ENCODE assay signal across 29 mouse cellular contexts in genomic region chr7:50925012-50925398, GRCm38 (mm10).
A peak's percentile ranks its signal among the peaks of the same experiment; 100 is the strongest.
DNase-seq lines count a peak whose midpoint lies in the region; ATAC-seq lines count a peak whose summit lies in the region.
"Had no signal": no experiment of that assay in that cellular context is flagged by ENCODE, and none has a peak within 500 bp of the region (broad histone marks: within the 10 kb centered on the region; RNA-seq: fewer than 3 reads in every experiment).

No protein-coding gene starts in this region.

- 0 out of 2 replicates have a peak, but pooled peaks cover 3% of the 10 kb centered on the region for H3K9me3 ChIP-seq in heart, embryonic 12.5 days (replicated peaks)
- H3K9me3 ChIP-seq in neural tube, embryonic 11.5 days (ENCODE audit: control insufficient read depth, low read length): no peaks in the 10 kb centered on the region
- no peaks in the 10 kb centered on the region for H3K9me3 ChIP-seq in forebrain, embryonic 14.5 days (replicated peaks; ENCODE audit: control insufficient read depth, low read length)
- no peaks in the 10 kb centered on the region for H3K9me3 ChIP-seq in midbrain, embryonic 15.5 days
- H3K9me3 ChIP-seq in liver, embryonic 11.5 days (ENCODE audit: control insufficient read depth, low read length): 0 out of 2 replicates have a peak, but pooled peaks cover 4% of the 10 kb centered on the region
- H3K9me3 ChIP-seq: embryonic facial prominence, embryonic 13.5 days; heart, embryonic 10.5 days; hindbrain, embryonic 15.5 days; kidney, embryonic 15.5 days had no signal

- H3K4me2 ChIP-seq in heart, embryonic 12.5 days: no peak overlapping the region
- H3K4me2 ChIP-seq in neural tube, embryonic 11.5 days (ENCODE audit: low read depth): no peak overlapping the region
- H3K4me2 ChIP-seq in forebrain, embryonic 14.5 days (ENCODE audit: low read length): no peak overlapping the region
- H3K4me2 ChIP-seq in midbrain, embryonic 15.5 days: no peak overlapping the region
- no peak overlapping the region for H3K4me2 ChIP-seq in liver, embryonic 11.5 days
- H3K4me2 ChIP-seq: embryonic facial prominence, embryonic 13.5 days; hindbrain, embryonic 15.5 days; kidney, embryonic 15.5 days; liver, embryonic 13.5 days had no signal

- no peak for ATAC-seq in heart, embryonic 12.5 days (ENCODE audit: insufficient number of reproducible peaks, low FRiP score)
- ATAC-seq in neural tube, embryonic 11.5 days (ENCODE audit: insufficient read depth, low FRiP score, low TSS enrichment): peak; percentile 33; the same call in 1 of the 2 replicates
- peak; percentile 37; the same call in 1 of the 2 replicates for ATAC-seq in forebrain, embryonic 14.5 days
- ATAC-seq in midbrain, embryonic 15.5 days (replicated peaks): peak; percentile 70
- ATAC-seq in liver, embryonic 11.5 days (replicated peaks; ENCODE audit: low FRiP score): no peak
- ATAC-seq: CD4-positive, CD25-positive, alpha-beta regulatory T cell, adult 4 months; lung, postnatal 0 days had no signal

- H3K27me3 ChIP-seq in heart, embryonic 12.5 days (replicated peaks): no peaks in the 10 kb centered on the region
- H3K27me3 ChIP-seq in neural tube, embryonic 11.5 days (ENCODE audit: control insufficient read depth, insufficient read depth, low read length): no peaks in the 10 kb centered on the region
- H3K27me3 ChIP-seq in forebrain, embryonic 14.5 days (replicated peaks; ENCODE audit: control insufficient read depth, insufficient read depth, low read length): no peaks in the 10 kb centered on the region
- no peaks in the 10 kb centered on the region for H3K27me3 ChIP-seq in midbrain, embryonic 15.5 days (replicated peaks)
- no peaks in the 10 kb centered on the region for H3K27me3 ChIP-seq in liver, embryonic 11.5 days (replicated peaks; ENCODE audit: control insufficient read depth, insufficient read depth, low read length)
- H3K27me3 ChIP-seq: embryonic facial prominence, embryonic 13.5 days; hindbrain, embryonic 15.5 days; kidney, embryonic 15.5 days; liver, embryonic 13.5 days had no signal

- H3K27ac ChIP-seq in heart, embryonic 12.5 days (ENCODE audit: poor library complexity, severe bottlenecking): no peak overlapping the region
- no peak overlapping the region for H3K27ac ChIP-seq in neural tube, embryonic 11.5 days (ENCODE audit: low read depth, low read length)
- H3K27ac ChIP-seq in forebrain, embryonic 14.5 days (ENCODE audit: low read depth, low read length): no peak overlapping the region
- no peak overlapping the region for H3K27ac ChIP-seq in midbrain, embryonic 15.5 days
- H3K27ac ChIP-seq in liver, embryonic 11.5 days (ENCODE audit: low read depth, low read length): no peak overlapping the region
- H3K27ac ChIP-seq: embryonic facial prominence, embryonic 13.5 days; heart, embryonic 10.5 days; hindbrain, embryonic 15.5 days; kidney, embryonic 15.5 days; liver, embryonic 13.5 days had no signal

- H3K4me3 ChIP-seq in heart, embryonic 12.5 days: no peak overlapping the region
- H3K4me3 ChIP-seq in neural tube, embryonic 11.5 days (ENCODE audit: low read depth, low read length): no peak overlapping the region
- H3K4me3 ChIP-seq in forebrain, embryonic 14.5 days (ENCODE audit: low read depth, low read length): no peak overlapping the region
- no peak overlapping the region for H3K4me3 ChIP-seq in midbrain, embryonic 15.5 days
- no peak overlapping the region for H3K4me3 ChIP-seq in liver, embryonic 11.5 days (ENCODE audit: low read depth, low read length)
- H3K4me3 ChIP-seq: embryonic facial prominence, embryonic 13.5 days; heart, embryonic 10.5 days; hindbrain, embryonic 15.5 days; kidney, embryonic 15.5 days; liver, embryonic 13.5 days; myocyte had no signal

- 67% methylated on average over 4 of the region's 4 CpGs for WGBS in heart, embryonic 12.5 days
- 68% methylated on average over 4 of the region's 4 CpGs for WGBS in neural tube, embryonic 11.5 days
- 58% methylated on average over 4 of the region's 4 CpGs for WGBS in forebrain, embryonic 14.5 days
- 48% methylated on average over 4 of the region's 4 CpGs for WGBS in midbrain, embryonic 15.5 days
- 79% methylated on average over 4 of the region's 4 CpGs for WGBS in liver, embryonic 11.5 days

- no peaks in the 10 kb centered on the region for H3K36me3 ChIP-seq in heart, embryonic 12.5 days
- H3K36me3 ChIP-seq in neural tube, embryonic 11.5 days (ENCODE audit: control insufficient read depth, insufficient read depth, low read length): no peaks in the 10 kb centered on the region
- no peaks in the 10 kb centered on the region for H3K36me3 ChIP-seq in forebrain, embryonic 14.5 days (ENCODE audit: control insufficient read depth, insufficient read depth, low read length)
- H3K36me3 ChIP-seq in midbrain, embryonic 15.5 days (replicated peaks): no peaks in the 10 kb centered on the region
- H3K36me3 ChIP-seq in liver, embryonic 11.5 days (ENCODE audit: control insufficient read depth, insufficient read depth, low read length): no peaks in the 10 kb centered on the region
- H3K36me3 ChIP-seq: embryonic facial prominence, embryonic 13.5 days; heart, embryonic 10.5 days; hindbrain, embryonic 15.5 days; kidney, embryonic 15.5 days; liver, embryonic 13.5 days had no signal

- no peaks in the 10 kb centered on the region for H3K4me1 ChIP-seq in heart, embryonic 12.5 days (replicated peaks)
- H3K4me1 ChIP-seq in neural tube, embryonic 11.5 days (ENCODE audit: control insufficient read depth, insufficient read depth, low read length): no peaks in the 10 kb centered on the region
- H3K4me1 ChIP-seq in forebrain, embryonic 14.5 days (ENCODE audit: control insufficient read depth, insufficient read depth, low read length): peaks cover 7% of the 10 kb centered on the region
- H3K4me1 ChIP-seq in midbrain, embryonic 15.5 days: peaks cover 13% of the 10 kb centered on the region
- H3K4me1 ChIP-seq in liver, embryonic 11.5 days (replicated peaks; ENCODE audit: control insufficient read depth, insufficient read depth, low read length): no peaks in the 10 kb centered on the region
- H3K4me1 ChIP-seq: embryonic facial prominence, embryonic 13.5 days; heart, embryonic 10.5 days; kidney, embryonic 15.5 days; liver, embryonic 13.5 days had no signal

- peak; percentile 10 for DNase-seq in heart, adult 11 months
- no peak for DNase-seq in neural tube, embryonic 11.5 days (ENCODE audit: low spot score)
- DNase-seq in neural tube, embryonic 10.5 days (ENCODE audit: extremely low spot score, low spot score): no peak
- no peak for DNase-seq in forebrain, embryonic 14.5 days (ENCODE audit: low spot score)
- no peak for DNase-seq in liver, embryonic 11.5 days (ENCODE audit: low spot score)
- no peak for DNase-seq in embryo, embryonic 10 days (ENCODE audit: low spot score)
- DNase-seq: adrenal gland, postnatal 14 days; cerebellum, adult 11-12 months; cerebellum, adult 9-11 months; gastrocnemius, postnatal 10 days; heart, postnatal 36 days; kidney, adult 18-20 months; kidney, postnatal 36 days; layer of hippocampus, postnatal 36 days; left cerebral cortex, postnatal 4 days; liver, embryonic 13.5 days; lung, adult 18-20 months; lung, postnatal 4 days; thymus, adult 2 months; thymus, postnatal 4 days had no signal

- no peak overlapping the region for H3K9ac ChIP-seq in heart, embryonic 12.5 days
- H3K9ac ChIP-seq in neural tube, embryonic 11.5 days (ENCODE audit: low read length): no peak overlapping the region
- H3K9ac ChIP-seq in forebrain, embryonic 14.5 days (ENCODE audit: low read length): no peak overlapping the region
- H3K9ac ChIP-seq in midbrain, embryonic 15.5 days: no peak overlapping the region
- H3K9ac ChIP-seq in liver, embryonic 11.5 days (ENCODE audit: low read depth, low read length): no peak overlapping the region
- H3K9ac ChIP-seq: embryonic facial prominence, embryonic 13.5 days; hindbrain, embryonic 15.5 days; kidney, embryonic 15.5 days; liver, embryonic 13.5 days had no signal

Comparison
In these comparisons a context has a peak if more than half of its experiments do, and no peak if none do; other contexts are left out.
1. ATAC-seq: peak in neural tube, embryonic 11.5 days (single experiment), forebrain, embryonic 14.5 days (single experiment) and midbrain, embryonic 15.5 days (single experiment); none in heart, embryonic 12.5 days (single experiment) and liver, embryonic 11.5 days (single experiment).